Mouse (Mus musculus) ES-E14 (cell line): Measurements from ENCODE around the gene Lpar6.

Experiments
- HCFC1 ChIP-seq: IDR thresholded peaks from 2 replicates; pipeline ENCODE4 v1.6.1; 2012; ENCODE audit warnings: low read length, inconsistent platforms, borderline replicate concordance; ENCODE audit not compliant: insufficient read depth
- ZC3H11A ChIP-seq: IDR thresholded peaks from 2 replicates; pipeline ENCODE4 v1.6.1; 2012; ENCODE audit warnings: low read depth, mild to moderate bottlenecking, inconsistent platforms, low read length, borderline replicate concordance
- ZNF384 ChIP-seq: IDR thresholded peaks from 2 replicates; pipeline ENCODE4 v1.6.1; 2012; ENCODE audit warnings: low read depth, low read length, inconsistent platforms

- TF ChIP-seq HCFC1 (no peak), ZNF384 (no peak), ZC3H11A (no peak)
Measured at GRCm38 (mm10) chr14:73226849-73227248, 10.8 kb upstream of the Lpar6 start.
